Mouse (Mus musculus): Measurements from ENCODE around the gene Ehd4. TPM values are rescaled to one million over a fixed set of nuclear protein-coding genes. Genes with fewer than 3 reads are reported as not detected.

The Ehd4 gene
- total and polyA plus RNA-seq, 3 experiments = 8.1 to 27.7 (median 9.8) TPM

DNA sequence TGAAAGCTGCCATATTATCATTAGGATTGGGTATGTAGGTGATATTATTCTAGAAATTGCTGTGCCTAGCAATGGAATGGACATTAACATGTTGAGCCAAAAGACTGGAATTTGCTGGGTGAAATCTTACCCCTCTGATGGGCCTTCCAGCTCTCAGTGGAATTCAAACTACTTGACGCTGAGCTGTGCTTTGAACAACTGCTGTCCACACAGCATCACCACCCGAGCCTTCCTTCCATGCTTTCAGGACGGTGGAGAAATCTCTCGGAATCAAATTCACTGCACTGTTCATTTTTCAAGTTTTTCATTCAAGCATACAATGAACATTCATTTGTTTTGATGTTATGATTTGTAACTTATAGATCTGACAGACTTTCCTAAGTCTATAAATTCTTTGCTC, 10.0 kb downstream of the Ehd4 start:
- Histone ChIP-seq H3K36me3 (replicated peaks in 1 of 2; ENCODE audit: control insufficient read depth in 1 of 2, insufficient read depth in 1 of 2, low read length in 1 of 2) (peaks cover 0 to 23% of the 10 kb centered on the region in 2 experiments), H3K4me1 (ENCODE audit: control insufficient read depth in 1 of 2, insufficient read depth in 2 of 2) (peaks cover 0 to 23% of the 10 kb centered on the region in 2 experiments; a peak in 2 of 4 replicates)
- dilution Hi-C loops (cut with MboI; ENCODE audit: extremely low pct_ligation_motif_present, extremely low pct_unique_long_range_greater_than_20kb, low sequenced_read_pairs) = no loop called here

DNA sequence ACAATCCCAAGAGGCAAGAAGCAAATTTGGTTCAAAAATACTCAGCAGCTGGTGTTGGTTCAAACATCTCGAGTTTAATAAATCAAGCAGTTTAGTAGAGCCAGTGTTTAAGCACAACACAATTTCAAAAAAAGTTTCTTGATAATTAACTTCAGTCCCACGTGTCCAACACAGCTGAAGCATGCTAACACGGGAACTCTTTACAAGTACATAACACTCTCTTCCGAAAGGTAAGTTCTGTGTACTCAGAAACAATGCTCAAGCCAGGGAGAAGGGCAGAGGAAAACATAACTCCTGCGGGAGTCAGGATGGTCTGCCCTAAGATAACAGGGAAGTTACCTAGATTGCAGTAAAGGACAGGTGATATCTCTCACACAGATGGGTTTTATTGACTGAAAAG, 12.1 kb downstream of the Ehd4 start:
- peaks cover 3 to 42% of the 10 kb centered on the region in 2 experiments for H3K4me1 ChIP-seq (ENCODE audit: control insufficient read depth in 1 of 2, insufficient read depth in 2 of 2)
- dilution Hi-C loops (cut with MboI; ENCODE audit: extremely low pct_ligation_motif_present, extremely low pct_unique_long_range_greater_than_20kb, low sequenced_read_pairs) = no loop called here
- in situ Hi-C loops (cut with MboI; ENCODE audit: low pct_ligation_motif_present, low pct_unique_long_range_greater_than_20kb, low sequenced_read_pairs) = no loop called here

More for the DNA sequence above, 10.0 kb downstream of the Ehd4 start:
- no peak overlapping the region for H3K4me3 ChIP-seq (replicated peaks in 1 of 3; ENCODE audit: low read depth in 2 of 3, low read length in 2 of 3, poor library complexity in 1 of 3)
- H3K27ac ChIP-seq (ENCODE audit: insufficient read depth, low read depth) = no peak overlapping the region
- in situ Hi-C loops (cut with MboI; ENCODE audit: low pct_ligation_motif_present, low pct_unique_long_range_greater_than_20kb, low sequenced_read_pairs) = no loop called here
- H3K4me2 ChIP-seq (ENCODE audit: insufficient read depth, low read depth, poor library complexity, severe bottlenecking) = no peak overlapping the region
- no peak overlapping the region for H3K9ac ChIP-seq (ENCODE audit: insufficient read depth, low read depth)
- TF ChIP-seq USF2 (conservative IDR thresholded peaks at IDR 0.05; ENCODE audit: low read depth, low read length) = no peak
- no peak for TF ChIP-seq MAFK (IDR thresholded peaks at IDR 0.05; ENCODE audit: insufficient replicate concordance, low read length)
- no peak for TF ChIP-seq TBP (conservative IDR thresholded peaks at IDR 0.05; ENCODE audit: low read depth, low read length)
- no peak for TF ChIP-seq ZC3H11A (IDR thresholded peaks at IDR 0.05; ENCODE audit: low read depth, low read length)
- no peak for TF ChIP-seq ZMIZ1 (IDR thresholded peaks at IDR 0.05; ENCODE audit: low read depth, low read length)
- no peak for TF ChIP-seq UBTF (IDR thresholded peaks at IDR 0.05; ENCODE audit: low read depth, low read length)
- no peak for TF ChIP-seq ZKSCAN1 (IDR thresholded peaks at IDR 0.05; ENCODE audit: borderline replicate concordance, low read depth, low read length)
- no peak for TF ChIP-seq SMC3 (IDR thresholded peaks at IDR 0.05; ENCODE audit: low read depth, low read length)
- no peaks in the 10 kb centered on the region; the same call in 1 of the 2 replicates for H3K79me2 ChIP-seq (replicated peaks; ENCODE audit: control insufficient read depth, extremely low read depth, insufficient read depth, poor library complexity, severe bottlenecking)
- no peaks in the 10 kb centered on the region for H3K9me3 ChIP-seq (replicated peaks; ENCODE audit: low read length)
- no peak for DNase-seq (ENCODE audit: extremely low read depth)
- no peaks in the 10 kb centered on the region for H3K27me3 ChIP-seq (replicated peaks)

More for the DNA sequence above, 12.1 kb downstream of the Ehd4 start:
- H3K4me2 ChIP-seq (ENCODE audit: insufficient read depth, low read depth, poor library complexity, severe bottlenecking) = no peak overlapping the region
- no peak overlapping the region for H3K9ac ChIP-seq (ENCODE audit: insufficient read depth, low read depth)
- TF ChIP-seq MEF2A (IDR thresholded peaks at IDR 0.05; ENCODE audit: borderline replicate concordance, low read depth, low read length) = no peak
- no peak for TF ChIP-seq GABPA (IDR thresholded peaks at IDR 0.05; ENCODE audit: insufficient replicate concordance, low read depth, low read length)
- TF ChIP-seq UBTF (IDR thresholded peaks at IDR 0.05; ENCODE audit: low read depth, low read length) = no peak
- TF ChIP-seq MXI1 (IDR thresholded peaks at IDR 0.05; ENCODE audit: low read depth, low read length) = no peak
- TF ChIP-seq BHLHE40 (IDR thresholded peaks at IDR 0.05; ENCODE audit: low read depth, low read length) = no peak
- no peak for TF ChIP-seq IRF4 (IDR thresholded peaks at IDR 0.05; ENCODE audit: low read depth, low read length)
- no peak for TF ChIP-seq E2F4 (IDR thresholded peaks at IDR 0.05; ENCODE audit: insufficient replicate concordance, low read depth, low read length)
- TF ChIP-seq PAX5 (IDR thresholded peaks at IDR 0.05; ENCODE audit: low read length) = no peak
- TF ChIP-seq ETS1 (conservative IDR thresholded peaks at IDR 0.05; ENCODE audit: low read depth, low read length) = no peak
- TF ChIP-seq POLR2AphosphoS2 (IDR thresholded peaks at IDR 0.05; ENCODE audit: low read depth, low read length) = no peak
- TF ChIP-seq MAZ (IDR thresholded peaks at IDR 0.05; ENCODE audit: low read depth, low read length) = no peak
- TF ChIP-seq CTCF (conservative IDR thresholded peaks at IDR 0.05 in 1 of 2, IDR thresholded peaks at IDR 0.05 in 1 of 2; ENCODE audit: low read depth in 2 of 2, low read length in 2 of 2) = no peak
- TF ChIP-seq NELFE (IDR thresholded peaks at IDR 0.05; ENCODE audit: low read depth, low read length) = no peak
- no peak for TF ChIP-seq RAD21 (IDR thresholded peaks at IDR 0.05; ENCODE audit: low read depth, low read length)
- TF ChIP-seq CHD1 (IDR thresholded peaks at IDR 0.05; ENCODE audit: low read depth, low read length) = no peak
- no peaks in the 10 kb centered on the region; the same call in 1 of the 2 replicates for H3K79me2 ChIP-seq (replicated peaks; ENCODE audit: control insufficient read depth, extremely low read depth, insufficient read depth, poor library complexity, severe bottlenecking)
- no peak overlapping the region for H3K27ac ChIP-seq (ENCODE audit: insufficient read depth, low read depth)
- H3K9me3 ChIP-seq (replicated peaks; ENCODE audit: low read length) = no peaks in the 10 kb centered on the region
- peaks cover 0 to 26% of the 10 kb centered on the region in 2 experiments for H3K36me3 ChIP-seq (replicated peaks in 1 of 2; ENCODE audit: control insufficient read depth in 1 of 2, insufficient read depth in 1 of 2, low read length in 1 of 2)
- H3K4me3 ChIP-seq (replicated peaks in 1 of 3; ENCODE audit: low read depth in 2 of 3, low read length in 2 of 3, poor library complexity in 1 of 3) = no peak overlapping the region
- no peaks in the 10 kb centered on the region for H3K27me3 ChIP-seq (replicated peaks)
- no peak for DNase-seq (ENCODE audit: extremely low read depth)

All from CH12.LX (cell line).